Mouse (Mus musculus) stomach, postnatal 0 days (tissue): ENCODE results near the gene Dazap2.

Source experiments
- CTCF ChIP-seq: IDR thresholded peaks from 2 replicates; pipeline ENCODE4 v1.5.1; 2016; ENCODE audit warnings: antibody characterized with exemption, low read depth, mild to moderate bottlenecking, moderate library complexity
- EP300 ChIP-seq: optimal IDR thresholded peaks from 2 replicates; pipeline ENCODE3; 2016; ENCODE audit warnings: antibody characterized with exemption

DNA sequence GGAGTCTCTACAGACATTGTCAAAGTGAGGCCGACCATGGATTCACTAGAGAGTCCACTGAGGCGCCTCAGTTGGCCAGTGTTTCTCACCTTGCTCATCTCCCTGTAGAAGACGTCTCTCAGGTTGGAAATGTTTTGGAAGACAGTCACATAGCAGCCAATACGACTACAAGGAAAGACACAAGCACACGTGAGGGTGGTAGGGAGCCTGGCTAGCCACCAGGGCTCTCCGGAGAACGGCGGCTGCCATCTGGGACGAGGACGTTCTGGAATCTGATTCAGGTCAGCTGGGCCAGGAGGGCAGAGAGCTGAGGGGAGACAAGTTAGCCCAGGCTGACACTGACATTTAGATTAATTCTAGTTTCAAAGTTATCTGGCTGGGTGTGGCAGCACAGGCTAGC is 35.0 kb downstream of the Dazap2 start:
- TF ChIP-seq CTCF = no peak
- no peak for TF ChIP-seq EP300
